Mouse (Mus musculus): Measurements from ENCODE around the gene Ivns1abp. TPM values are rescaled to one million over a fixed set of nuclear protein-coding genes. Genes with fewer than 3 reads are reported as not detected.

Gene Ivns1abp
- polyA plus RNA-seq, 1 experiment, result 105 TPM

DNA sequence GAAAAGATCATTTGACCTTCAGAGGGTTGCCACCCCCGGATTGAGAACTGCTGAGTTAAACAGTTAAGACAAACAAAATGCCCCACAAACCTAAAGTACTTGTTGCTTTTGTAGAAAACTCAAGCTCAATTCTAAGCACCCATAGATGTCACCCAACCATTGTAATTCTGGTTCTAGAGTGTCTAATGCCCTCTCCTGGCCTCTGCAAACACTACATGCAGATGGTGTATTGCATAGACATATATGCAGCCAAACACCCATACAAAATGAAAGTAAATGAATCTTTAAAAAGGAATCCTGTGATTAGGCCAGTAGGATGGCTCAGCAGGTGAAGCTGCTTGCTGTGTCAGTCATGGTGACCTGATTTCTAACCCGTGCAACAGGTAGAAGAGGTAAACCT lies 8.6 kb downstream of the Ivns1abp start:
- TF ChIP-seq CTCF (IDR thresholded peaks at IDR 0.05; ENCODE audit: borderline replicate concordance, insufficient read depth, low read length), result no peak
- TF ChIP-seq POLR2A (IDR thresholded peaks at IDR 0.05; ENCODE audit: low read depth, low read length), result no peak
- no peak overlapping the region for H3K4me3 ChIP-seq (ENCODE audit: insufficient read depth, low read length)
- H3K4me1 ChIP-seq (ENCODE audit: control insufficient read depth, insufficient read depth, low read length), result no peaks in the 10 kb centered on the region; the same call in 1 of the 2 replicates
- H3K27ac ChIP-seq (ENCODE audit: insufficient read depth, low read length), result no peak overlapping the region

DNA sequence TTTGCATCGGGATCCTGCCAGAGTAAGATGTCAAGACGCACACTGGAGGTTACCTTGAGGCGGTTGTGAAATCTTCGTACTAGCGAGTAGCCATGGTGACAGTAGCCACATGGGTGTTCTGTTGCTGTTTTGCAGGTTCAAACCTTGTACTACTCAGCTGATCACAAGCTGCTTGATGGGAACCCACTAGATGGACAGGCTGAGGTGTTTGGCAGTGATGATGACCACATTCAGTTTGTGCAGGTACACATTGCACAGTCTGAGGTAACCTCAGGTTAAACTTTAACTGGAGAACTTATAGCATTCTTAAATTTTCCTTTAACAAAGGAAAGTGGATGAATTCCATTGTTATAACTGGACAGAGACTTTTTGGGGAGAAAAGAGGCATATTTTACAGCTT lies 11.7 kb downstream of the Ivns1abp start:
- Histone ChIP-seq H3K4me1 (ENCODE audit: control insufficient read depth, insufficient read depth, low read length) (no peaks in the 10 kb centered on the region), H3K4me3 (ENCODE audit: insufficient read depth, low read length) (no peak overlapping the region), H3K27ac (ENCODE audit: insufficient read depth, low read length) (no peak overlapping the region)
- TF ChIP-seq POLR2A (IDR thresholded peaks at IDR 0.05; ENCODE audit: low read depth, low read length), result no peak
- no peak for TF ChIP-seq CTCF (IDR thresholded peaks at IDR 0.05; ENCODE audit: borderline replicate concordance, insufficient read depth, low read length)

- Histone ChIP-seq H3K27ac (ENCODE audit: insufficient read depth, low read length) (no peak overlapping the region), H3K4me3 (ENCODE audit: insufficient read depth, low read length) (no peak overlapping the region), H3K4me1 (ENCODE audit: control insufficient read depth, insufficient read depth, low read length) (no peaks in the 10 kb centered on the region)
- TF ChIP-seq CTCF (IDR thresholded peaks at IDR 0.05; ENCODE audit: borderline replicate concordance, insufficient read depth, low read length) (no peak), POLR2A (IDR thresholded peaks at IDR 0.05; ENCODE audit: low read depth, low read length) (no peak)
Measured at GRCm38 (mm10) chr1:151359374-151359773, 15.1 kb downstream of the Ivns1abp start.

DNA sequence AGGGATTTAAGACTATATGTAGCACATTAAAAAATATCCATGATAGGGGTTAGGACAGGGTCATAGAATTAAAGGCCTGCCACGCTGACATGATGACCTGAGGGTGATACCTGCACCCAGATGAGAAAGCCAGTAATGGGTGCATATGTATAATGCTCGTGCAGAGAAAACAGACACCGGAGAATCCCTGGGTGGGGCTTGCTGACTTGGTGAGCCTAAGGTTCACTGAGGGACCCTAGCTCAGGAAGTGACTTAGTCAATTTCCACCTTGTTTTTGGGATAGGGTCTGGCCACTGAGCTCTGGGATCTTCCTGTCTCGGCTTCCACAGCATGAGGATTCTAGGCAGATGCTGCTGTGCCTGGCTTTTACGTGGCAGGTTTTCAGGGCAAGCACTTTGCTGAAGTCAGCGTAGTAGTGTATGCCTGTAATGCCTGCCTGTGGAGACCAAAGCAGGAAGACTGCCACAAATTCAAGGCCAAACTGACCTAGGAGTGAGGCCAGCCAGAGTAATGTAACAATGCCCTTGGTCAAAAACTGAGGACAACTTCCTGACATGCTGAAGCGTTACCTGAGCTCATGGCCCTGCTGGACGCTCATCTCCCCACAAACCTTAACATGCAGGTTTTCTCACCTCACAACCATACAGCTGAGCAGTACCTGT lies 22.8 kb downstream of the Ivns1abp start:
- TF ChIP-seq CTCF (IDR thresholded peaks at IDR 0.05; ENCODE audit: borderline replicate concordance, insufficient read depth, low read length) (no peak), POLR2A (IDR thresholded peaks at IDR 0.05; ENCODE audit: low read depth, low read length) (no peak)

DNA sequence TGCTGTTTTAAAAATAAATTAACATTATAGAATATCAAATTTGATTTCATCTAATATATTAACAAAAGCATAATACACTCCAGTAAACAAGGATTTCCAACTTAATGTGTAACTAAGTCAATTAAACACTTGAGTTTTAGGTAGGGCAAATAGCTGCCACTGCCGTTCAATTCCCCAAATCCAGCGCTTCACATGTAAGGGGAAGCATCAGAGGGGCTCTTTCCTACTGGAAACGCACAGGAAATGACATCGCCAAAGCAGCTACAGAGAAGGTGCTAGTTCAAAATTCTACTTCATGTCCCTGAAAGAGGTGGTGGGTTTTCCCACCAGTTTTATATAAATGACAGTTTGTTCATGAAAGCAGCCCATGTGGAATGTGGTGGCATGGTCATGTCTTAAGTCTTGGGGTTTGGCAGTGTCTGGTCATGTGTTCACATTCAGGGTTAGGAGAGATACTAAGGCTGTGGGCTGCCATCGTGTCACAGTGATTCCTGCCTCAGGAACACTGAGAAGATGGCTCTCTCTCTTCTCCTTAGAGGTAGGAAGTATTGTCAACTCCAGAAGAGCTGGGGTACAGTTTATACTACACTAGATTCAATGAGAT lies 23.5 kb downstream of the Ivns1abp start:
- H3K4me3 ChIP-seq (ENCODE audit: insufficient read depth, low read length), result no peak overlapping the region
- TF ChIP-seq CTCF (IDR thresholded peaks at IDR 0.05; ENCODE audit: borderline replicate concordance, insufficient read depth, low read length) (no peak), POLR2A (IDR thresholded peaks at IDR 0.05; ENCODE audit: low read depth, low read length) (no peak)
- no peak overlapping the region for H3K27ac ChIP-seq (ENCODE audit: insufficient read depth, low read length)

More for the DNA sequence above, 22.8 kb downstream of the Ivns1abp start:
- Histone ChIP-seq H3K4me3 (ENCODE audit: insufficient read depth, low read length) (no peak overlapping the region), H3K27ac (ENCODE audit: insufficient read depth, low read length) (no peak overlapping the region), H3K4me1 (ENCODE audit: control insufficient read depth, insufficient read depth, low read length) (peaks cover 2% of the 10 kb centered on the region; the same call in 1 of the 2 replicates)

DNA sequence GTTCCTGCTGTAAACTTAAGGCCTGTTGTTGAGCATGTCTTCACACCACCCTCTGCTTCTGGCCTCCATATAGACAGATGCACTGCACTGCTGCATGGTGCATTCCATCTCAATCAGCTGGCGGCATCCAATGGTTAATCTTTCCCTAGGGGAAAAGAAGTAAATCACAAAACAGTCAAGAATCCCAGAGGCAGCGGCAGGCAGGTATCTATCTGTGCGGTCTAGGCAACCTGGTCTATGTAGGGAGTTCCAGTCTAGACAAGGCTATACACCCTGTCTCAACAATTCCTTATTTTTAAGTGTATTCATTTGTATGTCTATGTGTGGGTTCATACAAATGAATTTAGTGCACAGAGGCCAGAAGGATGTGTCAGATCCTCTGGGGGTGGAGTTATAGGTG lies 24.2 kb downstream of the Ivns1abp start:
- Histone ChIP-seq H3K4me1 (ENCODE audit: control insufficient read depth, insufficient read depth, low read length) (peaks cover 2% of the 10 kb centered on the region; the same call in 1 of the 2 replicates), H3K4me3 (ENCODE audit: insufficient read depth, low read length) (no peak overlapping the region), H3K27ac (ENCODE audit: insufficient read depth, low read length) (no peak overlapping the region)
- TF ChIP-seq CTCF (IDR thresholded peaks at IDR 0.05; ENCODE audit: borderline replicate concordance, insufficient read depth, low read length) (no peak), POLR2A (IDR thresholded peaks at IDR 0.05; ENCODE audit: low read depth, low read length) (no peak)

More for the DNA sequence above, 23.5 kb downstream of the Ivns1abp start:
- H3K4me1 ChIP-seq (ENCODE audit: control insufficient read depth, insufficient read depth, low read length), result peaks cover 2% of the 10 kb centered on the region; the same call in 1 of the 2 replicates

DNA sequence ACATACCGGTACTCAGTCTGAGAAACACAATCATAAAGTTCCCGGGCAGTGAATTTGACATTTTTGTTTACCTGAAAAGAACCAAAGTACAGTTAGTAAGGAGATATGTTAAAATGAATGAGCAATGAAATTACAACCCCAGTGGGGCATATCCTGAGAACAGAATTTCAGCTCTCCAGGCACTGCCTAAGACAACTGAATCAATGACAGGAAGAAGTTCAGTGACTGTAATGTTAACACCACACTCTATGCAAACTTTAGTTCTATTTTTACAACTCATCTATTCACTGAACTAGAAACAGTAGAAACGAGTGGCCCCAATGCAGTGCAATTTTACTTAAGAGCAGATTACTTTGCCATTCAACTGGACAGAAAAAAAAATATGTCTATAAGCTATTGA lies 26.3 kb downstream of the Ivns1abp start:
- no peak overlapping the region for H3K4me3 ChIP-seq (ENCODE audit: insufficient read depth, low read length)

GRCm38 (mm10) chr1:151371543-151371942 lies 27.3 kb downstream of the Ivns1abp start:
- TF ChIP-seq CTCF (IDR thresholded peaks at IDR 0.05; ENCODE audit: borderline replicate concordance, insufficient read depth, low read length) (no peak), POLR2A (IDR thresholded peaks at IDR 0.05; ENCODE audit: low read depth, low read length) (no peak)
- Histone ChIP-seq H3K4me3 (ENCODE audit: insufficient read depth, low read length) (no peak overlapping the region), H3K27ac (ENCODE audit: insufficient read depth, low read length) (no peak overlapping the region), H3K4me1 (ENCODE audit: control insufficient read depth, insufficient read depth, low read length) (peaks cover 2% of the 10 kb centered on the region; the same call in 1 of the 2 replicates)

More for the DNA sequence above, 26.3 kb downstream of the Ivns1abp start:
- Histone ChIP-seq H3K4me1 (ENCODE audit: control insufficient read depth, insufficient read depth, low read length) (peaks cover 2% of the 10 kb centered on the region; the same call in 1 of the 2 replicates), H3K27ac (ENCODE audit: insufficient read depth, low read length) (peak overlapping the region; percentile 87; the same call in 1 of the 2 replicates)
- no peak for TF ChIP-seq CTCF (IDR thresholded peaks at IDR 0.05; ENCODE audit: borderline replicate concordance, insufficient read depth, low read length)
- TF ChIP-seq POLR2A (IDR thresholded peaks at IDR 0.05; ENCODE audit: low read depth, low read length), result no peak

DNA sequence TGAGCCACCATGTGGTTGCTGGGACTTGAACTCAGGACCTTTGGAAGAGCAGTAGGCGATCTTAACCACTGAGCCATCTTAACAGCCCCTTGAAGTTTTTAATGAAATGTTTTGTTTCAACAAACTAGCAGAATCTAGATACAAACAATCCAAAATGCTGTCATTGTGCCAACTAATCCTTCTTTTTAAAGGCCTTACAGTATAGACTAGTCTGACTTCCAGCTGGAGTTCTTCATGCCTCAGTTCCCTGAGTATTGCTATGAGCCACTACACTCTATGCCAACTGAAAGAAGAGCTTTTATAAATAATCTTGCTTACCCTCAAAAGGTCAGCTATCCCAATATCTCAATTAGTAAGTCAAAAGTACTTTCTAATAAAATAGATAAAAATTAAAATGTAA lies 28.5 kb downstream of the Ivns1abp start:
- TF ChIP-seq CTCF (IDR thresholded peaks at IDR 0.05; ENCODE audit: borderline replicate concordance, insufficient read depth, low read length) (no peak), POLR2A (IDR thresholded peaks at IDR 0.05; ENCODE audit: low read depth, low read length) (no peak)
- peaks cover 2% of the 10 kb centered on the region; the same call in 1 of the 2 replicates for H3K4me1 ChIP-seq (ENCODE audit: control insufficient read depth, insufficient read depth, low read length)
- H3K27ac ChIP-seq (ENCODE audit: insufficient read depth, low read length), result no peak overlapping the region
- H3K4me3 ChIP-seq (ENCODE audit: insufficient read depth, low read length), result no peak overlapping the region

DNA sequence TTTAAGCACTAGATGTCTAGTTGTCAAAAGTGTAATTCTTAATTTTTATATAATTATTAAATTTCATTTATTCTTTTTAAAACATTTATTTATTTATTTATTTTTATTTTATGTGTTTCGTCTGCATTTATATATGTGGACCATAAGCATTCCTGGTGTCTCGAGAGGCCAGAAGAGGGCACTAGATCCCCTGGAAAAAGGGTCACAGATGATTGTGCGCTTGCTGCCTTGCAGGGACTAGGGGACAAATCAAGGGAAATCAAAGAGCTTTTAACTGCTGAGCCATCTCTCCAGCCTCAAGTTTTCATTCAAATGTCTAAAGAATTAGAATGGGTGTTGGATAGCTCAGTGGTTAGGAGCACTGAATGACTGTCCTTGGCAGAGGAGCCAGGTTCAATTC lies 33.1 kb downstream of the Ivns1abp start:
- Histone ChIP-seq H3K4me3 (ENCODE audit: insufficient read depth, low read length) (no peak overlapping the region), H3K4me1 (ENCODE audit: control insufficient read depth, insufficient read depth, low read length) (no peaks in the 10 kb centered on the region), H3K27ac (ENCODE audit: insufficient read depth, low read length) (no peak overlapping the region)
- no peak for TF ChIP-seq POLR2A (IDR thresholded peaks at IDR 0.05; ENCODE audit: low read depth, low read length)
- no peak for TF ChIP-seq CTCF (IDR thresholded peaks at IDR 0.05; ENCODE audit: borderline replicate concordance, insufficient read depth, low read length)

Measured in embryonic fibroblast, embryonic 13.5 days (primary cell).